Mouse (Mus musculus) ES-E14 (cell line): Measurements from ENCODE around the gene 1700007K13Rik.

ENCODE experiments used
- HCFC1 ChIP-seq: IDR thresholded peaks from 2 replicates; pipeline ENCODE4 v1.6.1; 2012; ENCODE audit warnings: low read length, inconsistent platforms, borderline replicate concordance; ENCODE audit not compliant: insufficient read depth
- MAFK ChIP-seq: IDR thresholded peaks from 2 replicates; pipeline ENCODE4 v1.6.1; 2014; ENCODE audit warnings: mild to moderate bottlenecking, low read depth, low read length, inconsistent platforms; ENCODE audit not compliant: insufficient read depth
- ZNF384 ChIP-seq: IDR thresholded peaks from 2 replicates; pipeline ENCODE4 v1.6.1; 2012; ENCODE audit warnings: low read depth, low read length, inconsistent platforms

DNA sequence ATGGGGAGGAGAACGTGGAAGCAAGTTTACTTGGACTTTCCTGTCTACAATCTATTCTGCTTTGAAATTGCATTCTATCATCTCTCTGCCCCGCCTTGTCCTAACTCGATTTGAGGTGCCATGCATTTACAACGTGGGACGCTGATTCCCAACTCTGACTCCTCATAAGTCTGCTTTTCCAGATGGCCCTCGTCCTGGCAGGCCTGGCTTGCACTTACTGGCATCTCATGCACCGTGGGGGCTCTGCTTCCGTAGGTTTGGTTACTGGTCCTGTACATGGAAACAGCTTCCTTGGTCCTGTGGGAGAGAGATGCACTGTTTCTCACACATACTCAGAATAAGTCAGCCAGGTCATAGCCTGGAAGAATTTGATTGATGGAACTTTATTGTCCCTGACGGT, 1.2 kb downstream of the 1700007K13Rik start:
- no peak for TF ChIP-seq ZNF384
- no peak for TF ChIP-seq HCFC1
- no peak for TF ChIP-seq MAFK
